Mouse (Mus musculus) ES-E14 (cell line): ENCODE measurements at regions not wholly inside any gene's neighbourhood (a gene's known extent, or its start where the extent isn't known, plus 50 kb on each side); places are given as distances from the start of the nearest gene placed in this dataset.

Experiments used
- CHD2 ChIP-seq: IDR thresholded peaks from 2 replicates; pipeline ENCODE4 v1.6.1; 2014; ENCODE audit warnings: mild to moderate bottlenecking, low read depth, low read length, inconsistent platforms
- HCFC1 ChIP-seq: IDR thresholded peaks from 2 replicates; pipeline ENCODE4 v1.6.1; 2012; ENCODE audit warnings: low read length, inconsistent platforms, borderline replicate concordance; ENCODE audit not compliant: insufficient read depth
- ZC3H11A ChIP-seq: IDR thresholded peaks from 2 replicates; pipeline ENCODE4 v1.6.1; 2012; ENCODE audit warnings: low read depth, mild to moderate bottlenecking, inconsistent platforms, low read length, borderline replicate concordance
- ZNF384 ChIP-seq: IDR thresholded peaks from 2 replicates; pipeline ENCODE4 v1.6.1; 2012; ENCODE audit warnings: low read depth, low read length, inconsistent platforms

DNA sequence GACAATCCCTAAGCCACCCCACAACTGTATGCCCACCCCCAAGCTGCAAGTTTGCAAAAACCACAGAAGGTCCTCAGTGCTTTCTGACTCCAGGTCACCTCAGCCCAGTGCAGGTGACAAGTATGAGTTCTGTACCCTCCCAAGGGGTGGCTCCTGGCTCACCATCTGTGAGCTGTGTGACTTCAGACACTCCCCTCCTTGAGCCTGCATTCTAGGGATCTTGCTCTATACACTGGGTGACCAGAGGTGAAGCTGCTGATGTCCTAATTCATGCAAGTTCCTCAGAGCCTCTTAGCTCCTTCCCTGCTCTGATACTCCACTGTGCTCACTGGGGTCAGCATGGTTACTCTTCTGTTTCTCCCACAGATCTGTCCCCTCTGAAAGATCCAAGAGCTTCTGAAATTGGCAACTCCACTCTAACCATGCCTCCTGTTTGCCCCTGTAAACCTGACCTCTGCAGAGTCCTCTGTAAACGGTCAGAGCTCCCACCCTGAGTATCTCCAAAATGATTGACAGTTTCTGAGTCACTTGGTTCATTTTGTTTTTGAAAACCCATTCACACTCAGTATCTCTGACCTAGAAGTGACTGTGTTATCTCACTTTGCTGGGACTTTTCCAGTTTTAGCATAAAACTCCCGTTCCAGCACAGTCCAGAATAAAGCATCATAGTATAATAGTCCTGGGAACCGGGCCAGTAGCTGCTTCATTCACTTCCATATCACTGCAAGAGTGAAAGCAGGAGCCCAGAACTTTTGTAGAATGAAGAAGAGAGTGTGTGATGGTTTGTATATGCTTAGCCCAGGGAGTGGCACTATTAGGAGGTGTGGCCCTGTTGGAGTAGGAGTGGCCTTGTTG is 180.7 kb upstream of the Dapk1 start:
- no peak for TF ChIP-seq ZC3H11A
- no peak for TF ChIP-seq CHD2
- TF ChIP-seq ZNF384 = no peak
- no peak for TF ChIP-seq HCFC1
